Mouse (Mus musculus): ENCODE results near the gene Aftph. TPM values are rescaled to one million over a fixed set of nuclear protein-coding genes. Genes with fewer than 3 reads are reported as not detected.

Aftph gene
- 28.1 and 28.4 TPM in 2 replicates for polyA plus RNA-seq (2014; fragmentation: Nextera tagmentation; extraction: Ambion mirVana)

- DNase-seq (ENCODE audit: low spot score) (peak; percentile 99), ATAC-seq (ENCODE audit: insufficient read depth, low FRiP score, low TSS enrichment) (peak; percentile 99)
- peak within 1 kb of the TSS; percentile 96 for H3K4me3 ChIP-seq (ENCODE audit: low read depth, low read length)
- no peaks in the 10 kb centered on the region for H3K4me1 ChIP-seq (ENCODE audit: control insufficient read depth, insufficient read depth, low read length)
- under 1% methylated on average over 34 of the region's 81 CpGs for WGBS
- H3K9me3 ChIP-seq (ENCODE audit: control insufficient read depth, low read length) = no peaks in the 10 kb centered on the region
- peak within 1 kb of the TSS; percentile 82 for H3K27ac ChIP-seq (ENCODE audit: low read depth, low read length)
- H3K36me3 ChIP-seq (ENCODE audit: control insufficient read depth, insufficient read depth, low read length) = no peaks in the 10 kb centered on the region
- peak within 1 kb of the TSS; percentile 58 for H3K4me2 ChIP-seq (ENCODE audit: low read depth)
- H3K27me3 ChIP-seq (ENCODE audit: control insufficient read depth, insufficient read depth, low read length) = no peaks in the 10 kb centered on the region
- H3K9ac ChIP-seq (ENCODE audit: low read length) = peak within 1 kb of the TSS; percentile 89
These were observed at the start of gene Aftph for GRCm38 (mm10) chr11:20741201-20742100. Gene Aftph, minus strand, starts transcription at chr11:20741589.

DNA sequence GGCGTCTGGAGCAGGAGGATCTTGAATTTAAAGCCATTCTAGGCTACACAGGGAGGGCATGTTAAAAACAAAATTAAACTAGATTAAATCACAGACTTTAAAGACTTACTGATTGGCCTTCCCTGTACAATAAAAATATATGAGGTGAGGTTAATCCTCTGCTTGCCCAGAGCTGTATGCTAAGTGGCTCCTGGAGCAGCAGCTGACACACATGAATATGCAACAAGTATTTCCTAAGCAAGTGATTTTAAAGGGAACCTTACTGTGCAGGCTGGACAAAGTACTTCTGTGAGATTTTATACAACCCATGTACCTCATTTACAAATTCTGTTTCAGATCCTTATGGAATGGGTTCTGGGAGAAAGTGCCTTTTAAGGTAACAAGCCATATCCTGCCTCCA is 47.6 kb upstream of the Aftph start:
- Histone ChIP-seq H3K36me3 (ENCODE audit: control insufficient read depth, insufficient read depth, low read length) (no peaks in the 10 kb centered on the region), H3K27me3 (ENCODE audit: control insufficient read depth, insufficient read depth, low read length) (no peaks in the 10 kb centered on the region), H3K9me3 (ENCODE audit: control insufficient read depth, low read length) (no peaks in the 10 kb centered on the region), H3K4me3 (ENCODE audit: low read depth, low read length) (no peak overlapping the region), H3K4me2 (ENCODE audit: low read depth) (no peak overlapping the region), H3K27ac (ENCODE audit: low read depth, low read length) (no peak overlapping the region), H3K9ac (ENCODE audit: low read length) (no peak overlapping the region), H3K4me1 (ENCODE audit: control insufficient read depth, insufficient read depth, low read length) (no peaks in the 10 kb centered on the region)
- WGBS = 69% methylated on average over 1 of the region's 1 CpGs
- ATAC-seq (ENCODE audit: insufficient read depth, low FRiP score, low TSS enrichment) (no peak), DNase-seq (ENCODE audit: low spot score) (no peak)

- H3K9ac ChIP-seq (ENCODE audit: low read length) = no peak overlapping the region
- no peak for DNase-seq (ENCODE audit: low spot score)
- no peak overlapping the region for H3K4me3 ChIP-seq (ENCODE audit: low read depth, low read length)
- no peaks in the 10 kb centered on the region for H3K4me1 ChIP-seq (ENCODE audit: control insufficient read depth, insufficient read depth, low read length)
- no peaks in the 10 kb centered on the region for H3K27me3 ChIP-seq (ENCODE audit: control insufficient read depth, insufficient read depth, low read length)
- no peak overlapping the region for H3K4me2 ChIP-seq (ENCODE audit: low read depth)
- H3K27ac ChIP-seq (ENCODE audit: low read depth, low read length) = no peak overlapping the region
- no peaks in the 10 kb centered on the region; the same call in 1 of the 2 replicates for H3K9me3 ChIP-seq (ENCODE audit: control insufficient read depth, low read length)
- H3K36me3 ChIP-seq (ENCODE audit: control insufficient read depth, insufficient read depth, low read length) = no peaks in the 10 kb centered on the region
- ATAC-seq (ENCODE audit: insufficient read depth, low FRiP score, low TSS enrichment) = no peak
- 78% methylated on average over 3 of the region's 3 CpGs for WGBS
These were observed 46.7 kb upstream of the Aftph start for GRCm38 (mm10) chr11:20788070-20788469.

DNA sequence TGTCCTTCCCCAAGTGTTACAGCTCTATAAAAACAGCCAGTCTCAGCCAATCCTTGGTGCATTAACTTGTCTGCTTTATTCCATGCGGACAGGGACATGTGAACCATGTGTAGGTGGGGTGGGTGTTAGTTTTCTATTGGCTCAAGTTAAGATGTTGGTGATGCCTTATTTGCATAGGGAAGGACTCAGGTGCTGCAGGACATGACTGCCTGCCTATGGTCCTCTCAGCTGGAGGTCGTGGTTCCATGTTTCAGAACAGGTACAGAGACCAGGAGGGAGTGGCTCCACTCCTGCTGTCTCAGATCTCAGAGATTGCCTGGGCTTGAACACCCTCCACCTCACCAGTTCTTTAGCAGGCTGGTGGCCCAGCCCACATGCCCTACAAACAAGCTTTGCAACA is 44.8 kb upstream of the Aftph start:
- Histone ChIP-seq H3K4me2 (ENCODE audit: low read depth) (no peak overlapping the region), H3K9ac (ENCODE audit: low read length) (no peak overlapping the region), H3K4me3 (ENCODE audit: low read depth, low read length) (no peak overlapping the region), H3K4me1 (ENCODE audit: control insufficient read depth, insufficient read depth, low read length) (no peaks in the 10 kb centered on the region), H3K27me3 (ENCODE audit: control insufficient read depth, insufficient read depth, low read length) (no peaks in the 10 kb centered on the region), H3K27ac (ENCODE audit: low read depth, low read length) (no peak overlapping the region), H3K9me3 (ENCODE audit: control insufficient read depth, low read length) (no peaks in the 10 kb centered on the region; the same call in 1 of the 2 replicates), H3K36me3 (ENCODE audit: control insufficient read depth, insufficient read depth, low read length) (no peaks in the 10 kb centered on the region)
- 72% methylated on average over 2 of the region's 2 CpGs for WGBS
- DNase-seq (ENCODE audit: low spot score) (no peak), ATAC-seq (ENCODE audit: insufficient read depth, low FRiP score, low TSS enrichment) (no peak)

GRCm38 (mm10) chr11:20785186-20785585 is 43.8 kb upstream of the Aftph start:
- no peaks in the 10 kb centered on the region for H3K36me3 ChIP-seq (ENCODE audit: control insufficient read depth, insufficient read depth, low read length)
- no peaks in the 10 kb centered on the region for H3K4me1 ChIP-seq (ENCODE audit: control insufficient read depth, insufficient read depth, low read length)
- H3K27ac ChIP-seq (ENCODE audit: low read depth, low read length) = no peak overlapping the region
- no peak overlapping the region for H3K4me2 ChIP-seq (ENCODE audit: low read depth)
- no peak overlapping the region for H3K9ac ChIP-seq (ENCODE audit: low read length)
- no peak for ATAC-seq (ENCODE audit: insufficient read depth, low FRiP score, low TSS enrichment)
- 85% methylated on average over 1 of the region's 1 CpGs for WGBS
- no peaks in the 10 kb centered on the region for H3K27me3 ChIP-seq (ENCODE audit: control insufficient read depth, insufficient read depth, low read length)
- no peak overlapping the region for H3K4me3 ChIP-seq (ENCODE audit: low read depth, low read length)
- no peaks in the 10 kb centered on the region; the same call in 1 of the 2 replicates for H3K9me3 ChIP-seq (ENCODE audit: control insufficient read depth, low read length)
- no peak for DNase-seq (ENCODE audit: low spot score)

GRCm38 (mm10) chr11:20784776-20785175 is 43.4 kb upstream of the Aftph start:
- ATAC-seq (ENCODE audit: insufficient read depth, low FRiP score, low TSS enrichment) (no peak), DNase-seq (ENCODE audit: low spot score) (no peak)
- no peak overlapping the region for H3K27ac ChIP-seq (ENCODE audit: low read depth, low read length)
- no peak overlapping the region for H3K9ac ChIP-seq (ENCODE audit: low read length)
- no peaks in the 10 kb centered on the region for H3K36me3 ChIP-seq (ENCODE audit: control insufficient read depth, insufficient read depth, low read length)
- H3K4me2 ChIP-seq (ENCODE audit: low read depth) = no peak overlapping the region
- 83% methylated on average over 6 of the region's 6 CpGs for WGBS
- H3K4me1 ChIP-seq (ENCODE audit: control insufficient read depth, insufficient read depth, low read length) = no peaks in the 10 kb centered on the region
- no peaks in the 10 kb centered on the region; the same call in 1 of the 2 replicates for H3K9me3 ChIP-seq (ENCODE audit: control insufficient read depth, low read length)
- H3K27me3 ChIP-seq (ENCODE audit: control insufficient read depth, insufficient read depth, low read length) = no peaks in the 10 kb centered on the region
- H3K4me3 ChIP-seq (ENCODE audit: low read depth, low read length) = no peak overlapping the region

DNA sequence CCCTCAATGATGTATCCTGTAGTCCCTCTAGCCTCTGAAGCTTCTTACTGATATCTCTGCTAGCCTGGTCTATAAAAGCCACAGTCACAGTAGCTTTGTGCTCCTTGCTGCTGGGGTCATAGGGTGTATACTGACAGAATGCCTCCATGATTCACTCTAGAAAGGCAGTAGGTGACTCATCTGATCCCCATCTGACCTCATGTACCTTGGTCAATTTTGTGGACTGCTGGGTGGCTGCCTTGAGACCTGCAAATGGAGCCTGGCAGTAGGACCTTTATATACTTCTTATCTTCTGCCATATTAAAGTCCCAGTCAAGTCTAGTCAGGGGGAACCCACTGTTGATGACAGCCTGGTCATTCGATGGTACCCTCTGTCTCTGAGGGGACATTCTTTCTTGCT is 42.1 kb upstream of the Aftph start:
- H3K27me3 ChIP-seq (ENCODE audit: control insufficient read depth, insufficient read depth, low read length) = no peaks in the 10 kb centered on the region
- DNase-seq (ENCODE audit: low spot score) (no peak), ATAC-seq (ENCODE audit: insufficient read depth, low FRiP score, low TSS enrichment) (no peak)
- no peaks in the 10 kb centered on the region for H3K36me3 ChIP-seq (ENCODE audit: control insufficient read depth, insufficient read depth, low read length)
- H3K4me1 ChIP-seq (ENCODE audit: control insufficient read depth, insufficient read depth, low read length) = no peaks in the 10 kb centered on the region
- H3K9ac ChIP-seq (ENCODE audit: low read length) = no peak overlapping the region
- no peak overlapping the region for H3K4me2 ChIP-seq (ENCODE audit: low read depth)
- H3K27ac ChIP-seq (ENCODE audit: low read depth, low read length) = no peak overlapping the region
- 93% methylated on average over 1 of the region's 1 CpGs for WGBS
- H3K4me3 ChIP-seq (ENCODE audit: low read depth, low read length) = no peak overlapping the region
- no peaks in the 10 kb centered on the region; the same call in 1 of the 2 replicates for H3K9me3 ChIP-seq (ENCODE audit: control insufficient read depth, low read length)

DNA sequence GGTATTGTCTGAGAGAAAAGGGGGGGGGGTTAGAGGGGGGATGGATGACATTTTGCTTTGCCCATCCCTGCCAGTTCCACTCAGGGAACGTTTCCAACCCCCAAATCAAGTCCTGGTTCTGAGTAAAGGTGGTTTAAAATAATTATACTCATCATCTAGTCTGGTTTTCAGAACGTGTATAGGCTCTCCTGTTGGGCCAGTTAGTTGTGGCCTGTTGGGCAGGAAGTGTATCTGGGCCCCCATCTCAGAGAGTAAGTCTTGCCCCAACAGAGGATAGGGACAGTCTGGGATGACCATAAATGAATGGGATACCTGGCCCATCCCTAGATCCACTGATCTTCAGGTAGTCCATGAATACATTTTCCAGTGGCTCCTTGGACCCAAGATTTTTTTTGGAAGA is 41.2 kb upstream of the Aftph start:
- 69% methylated on average over 2 of the region's 2 CpGs for WGBS
- Histone ChIP-seq H3K4me2 (ENCODE audit: low read depth) (no peak overlapping the region), H3K4me1 (ENCODE audit: control insufficient read depth, insufficient read depth, low read length) (no peaks in the 10 kb centered on the region), H3K4me3 (ENCODE audit: low read depth, low read length) (no peak overlapping the region), H3K36me3 (ENCODE audit: control insufficient read depth, insufficient read depth, low read length) (no peaks in the 10 kb centered on the region), H3K27ac (ENCODE audit: low read depth, low read length) (no peak overlapping the region), H3K27me3 (ENCODE audit: control insufficient read depth, insufficient read depth, low read length) (no peaks in the 10 kb centered on the region), H3K9me3 (ENCODE audit: control insufficient read depth, low read length) (no peaks in the 10 kb centered on the region; the same call in 1 of the 2 replicates), H3K9ac (ENCODE audit: low read length) (no peak overlapping the region)
- DNase-seq (ENCODE audit: low spot score) (no peak), ATAC-seq (ENCODE audit: insufficient read depth, low FRiP score, low TSS enrichment) (no peak)

GRCm38 (mm10) chr11:20780312-20780711 is 38.9 kb upstream of the Aftph start:
- no peak overlapping the region for H3K9ac ChIP-seq (ENCODE audit: low read length)
- H3K4me1 ChIP-seq (ENCODE audit: control insufficient read depth, insufficient read depth, low read length) = no peaks in the 10 kb centered on the region
- H3K4me3 ChIP-seq (ENCODE audit: low read depth, low read length) = no peak overlapping the region
- no peak for DNase-seq (ENCODE audit: low spot score)
- no peak for ATAC-seq (ENCODE audit: insufficient read depth, low FRiP score, low TSS enrichment)
- no peak overlapping the region for H3K4me2 ChIP-seq (ENCODE audit: low read depth)
- no peaks in the 10 kb centered on the region for H3K36me3 ChIP-seq (ENCODE audit: control insufficient read depth, insufficient read depth, low read length)
- no peaks in the 10 kb centered on the region for H3K27me3 ChIP-seq (ENCODE audit: control insufficient read depth, insufficient read depth, low read length)
- no peaks in the 10 kb centered on the region; the same call in 1 of the 2 replicates for H3K9me3 ChIP-seq (ENCODE audit: control insufficient read depth, low read length)
- H3K27ac ChIP-seq (ENCODE audit: low read depth, low read length) = no peak overlapping the region
- WGBS = 86% methylated on average over 4 of the region's 4 CpGs

Data from neural tube, embryonic 11.5 days (tissue).